Mouse (Mus musculus) CD4-positive, CD25-positive, alpha-beta regulatory T cell, adult 4 months (primary cell): Measurements from ENCODE around the gene Kcnj15. TPM values are rescaled to one million over a fixed set of nuclear protein-coding genes. Genes with fewer than 3 reads are reported as not detected.

Experiments
- ATAC-seq: one replicate; pipeline ENCODE4 v1.8.0; 2017
- polyA plus RNA-seq, 2 experiments: library from polyadenylated mRNA; unstranded; fragments of 100-300 nt; shearing (Covaris generic); gene quantifications; one replicate each; pipeline ENCODE4 v1.2.1; 2017

Gene Kcnj15
- polyA plus RNA-seq = 1 to 10 TPM; 1.3 to 1.6 TPM

DNA sequence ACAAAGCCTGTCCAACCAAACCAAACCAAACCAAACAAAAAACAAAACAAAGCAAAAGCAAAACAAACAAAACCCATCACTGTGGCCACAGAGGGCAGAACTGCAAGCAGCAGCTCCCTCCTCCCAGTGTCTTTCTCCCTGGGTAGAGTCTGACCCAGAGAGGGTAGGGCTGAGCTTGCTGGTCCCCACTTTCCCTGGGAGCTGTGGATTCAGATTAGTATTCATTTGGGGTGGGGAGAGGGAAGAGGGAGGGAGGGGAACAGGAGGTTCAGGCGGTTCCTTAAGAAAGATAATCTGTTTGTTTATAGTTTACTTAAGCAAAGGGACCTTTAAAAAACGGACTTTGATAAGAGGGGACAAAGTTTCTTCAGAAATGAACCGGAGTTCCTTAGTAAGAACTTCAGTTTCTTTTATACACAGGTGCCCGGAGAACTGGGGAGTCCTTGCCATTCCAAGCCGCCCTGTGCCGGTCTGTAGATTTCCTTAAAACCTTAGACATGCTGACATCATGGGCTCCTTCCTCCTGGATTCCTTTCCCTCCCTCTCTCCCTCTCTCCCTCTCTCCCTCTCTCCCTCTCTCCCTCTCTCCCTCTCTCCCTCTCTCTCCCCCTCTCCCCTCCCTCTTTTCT is at the start of gene Kcnj15:
TSS of gene Kcnj15 (plus strand) at position 293 of the 629 bp plus-strand sequence.
- ATAC-seq = no peak

DNA sequence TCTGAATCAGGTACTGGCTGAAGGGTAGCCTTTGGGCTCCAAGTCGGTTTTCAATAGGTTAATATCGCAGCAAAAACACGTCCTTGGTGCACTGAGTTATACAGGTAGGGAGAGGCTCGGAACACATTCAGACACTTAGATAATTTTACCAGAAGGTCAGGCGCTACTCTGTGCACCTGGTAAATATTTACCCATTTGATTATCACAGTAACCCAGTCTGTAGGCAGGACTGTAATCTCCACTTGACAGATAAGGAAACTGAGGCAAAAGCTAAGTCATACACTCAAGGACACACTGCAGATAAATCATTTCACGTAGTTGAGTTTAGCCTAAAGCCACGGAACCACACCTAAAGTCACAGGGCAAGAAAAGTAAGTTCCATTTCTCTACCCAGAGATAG is 49.1 kb upstream of the Kcnj15 start:
- no peak for ATAC-seq

DNA sequence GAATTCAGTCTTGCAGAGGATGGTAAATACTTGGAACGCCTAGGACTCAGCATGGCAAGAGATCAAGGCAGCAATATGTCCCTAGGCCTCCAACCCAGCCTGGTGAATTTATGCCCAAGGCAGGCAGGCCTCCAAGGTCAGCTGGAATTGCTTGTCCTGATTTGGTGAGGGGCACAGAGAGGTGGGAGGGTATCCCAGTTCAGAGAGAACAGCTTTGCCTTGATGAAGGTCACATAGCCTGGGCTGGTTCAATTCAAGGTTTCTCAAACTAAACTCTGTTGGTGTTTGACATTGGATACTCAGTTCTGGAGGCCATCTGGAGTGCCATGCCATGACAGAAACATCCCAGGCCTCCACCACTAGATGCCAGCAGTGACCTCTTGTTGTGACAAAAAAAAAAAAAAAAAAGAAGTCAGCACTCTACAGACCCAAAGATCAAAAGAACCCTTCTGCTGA is 48.3 kb upstream of the Kcnj15 start:
- ATAC-seq = peak; percentile 71

DNA sequence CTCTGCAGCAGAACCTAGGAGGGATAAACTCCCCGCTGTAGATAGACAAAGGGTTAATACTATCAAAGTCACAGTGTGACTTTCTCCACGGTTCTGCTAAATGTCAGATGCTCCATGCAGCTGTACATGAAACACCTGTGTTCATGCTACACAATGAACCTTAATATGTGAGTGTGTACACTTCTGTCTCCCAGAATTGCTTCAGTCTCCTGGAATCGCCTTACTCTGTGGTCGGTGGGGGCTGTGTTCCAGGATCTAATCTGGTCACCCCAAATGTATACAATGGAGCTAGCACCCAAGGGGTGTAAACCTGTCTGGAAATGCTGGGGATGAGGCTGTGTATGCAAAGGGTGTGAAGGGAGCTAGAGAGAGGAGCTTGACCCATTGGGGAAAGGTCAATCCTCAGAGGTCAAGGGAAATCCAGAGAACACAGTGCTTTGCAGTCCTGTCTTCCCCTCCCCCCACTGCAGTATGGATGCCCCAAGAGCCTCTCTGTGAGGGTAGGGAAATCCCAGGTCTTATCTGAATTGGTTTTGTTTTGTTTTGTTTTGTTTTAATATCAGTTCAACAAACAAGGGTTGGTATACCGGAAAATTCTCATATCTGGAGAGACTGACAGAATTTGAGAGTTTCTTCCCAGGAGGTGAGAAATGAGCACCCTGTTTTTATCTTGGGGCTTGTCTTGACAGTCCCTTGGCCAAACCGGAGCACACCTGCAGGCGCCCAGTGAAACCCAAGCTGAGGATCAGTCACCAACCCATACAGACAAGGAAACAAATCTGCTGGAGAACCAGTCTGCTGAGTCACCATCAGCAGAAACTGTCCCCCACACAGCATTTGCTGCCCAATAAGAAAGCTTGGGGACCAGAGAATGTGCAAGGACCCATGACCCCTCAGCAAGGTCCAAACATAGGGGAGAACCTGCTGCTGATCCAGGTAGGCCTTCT is 42.8 kb upstream of the Kcnj15 start:
- ATAC-seq = no peak

DNA sequence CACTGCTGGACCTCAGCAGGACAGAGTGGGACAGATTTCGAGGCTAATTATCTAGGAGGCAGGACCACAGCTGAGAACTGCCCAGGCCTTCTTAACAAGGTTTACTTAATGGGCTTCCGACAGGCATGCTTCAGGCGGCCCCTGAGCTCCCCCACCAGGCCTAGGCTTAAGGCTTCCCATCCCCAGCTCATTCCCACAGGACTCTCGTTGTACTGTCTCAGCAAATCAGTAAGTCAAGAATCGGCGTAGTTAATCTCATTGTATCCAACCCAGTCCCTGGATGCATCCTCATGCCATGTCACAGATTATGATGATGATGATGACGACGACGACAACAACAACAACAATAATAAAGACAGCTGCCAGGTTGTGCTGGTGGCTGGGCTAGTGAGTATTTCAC is 41.6 kb upstream of the Kcnj15 start:
- ATAC-seq = no peak

DNA sequence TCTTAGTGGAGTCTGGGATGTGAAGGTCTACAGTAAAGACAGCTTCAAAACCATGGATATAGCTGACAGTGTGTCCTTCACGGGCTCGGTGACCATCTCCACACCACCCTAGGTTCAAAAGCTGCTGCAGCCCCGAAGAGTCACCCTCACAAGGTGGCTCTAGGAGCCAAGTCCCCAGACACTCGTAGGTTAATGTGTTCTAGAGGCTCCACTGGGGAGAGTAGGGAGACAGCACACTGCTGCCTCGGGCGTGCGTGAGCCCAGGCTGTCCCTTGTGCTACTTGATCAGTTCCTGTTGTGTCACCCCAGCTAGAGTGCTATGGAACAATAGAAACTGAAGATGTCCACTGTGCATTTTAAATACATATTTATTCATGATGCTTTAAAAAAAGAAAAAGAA is 41.0 kb upstream of the Kcnj15 start:
- ATAC-seq = no peak

DNA sequence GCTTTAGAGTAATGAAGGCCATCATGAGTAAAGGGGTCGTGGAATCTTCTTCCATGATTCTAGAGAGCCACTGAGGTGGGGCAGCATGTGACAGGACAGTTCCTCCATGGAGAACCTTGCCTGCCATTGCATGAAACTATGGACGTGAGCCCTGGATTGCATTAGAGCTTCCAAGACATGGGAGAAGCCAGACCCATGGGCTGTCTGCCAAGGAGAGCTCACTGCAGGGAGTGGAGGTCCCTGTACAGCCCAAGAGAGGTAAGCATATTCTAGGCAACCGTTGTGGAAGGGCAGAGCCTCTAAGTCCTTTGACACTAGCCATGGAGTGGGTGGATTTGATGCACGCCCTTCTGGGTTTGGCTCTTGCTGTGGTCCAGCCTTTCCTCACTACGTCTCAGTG is 40.5 kb upstream of the Kcnj15 start:
- ATAC-seq = no peak

DNA sequence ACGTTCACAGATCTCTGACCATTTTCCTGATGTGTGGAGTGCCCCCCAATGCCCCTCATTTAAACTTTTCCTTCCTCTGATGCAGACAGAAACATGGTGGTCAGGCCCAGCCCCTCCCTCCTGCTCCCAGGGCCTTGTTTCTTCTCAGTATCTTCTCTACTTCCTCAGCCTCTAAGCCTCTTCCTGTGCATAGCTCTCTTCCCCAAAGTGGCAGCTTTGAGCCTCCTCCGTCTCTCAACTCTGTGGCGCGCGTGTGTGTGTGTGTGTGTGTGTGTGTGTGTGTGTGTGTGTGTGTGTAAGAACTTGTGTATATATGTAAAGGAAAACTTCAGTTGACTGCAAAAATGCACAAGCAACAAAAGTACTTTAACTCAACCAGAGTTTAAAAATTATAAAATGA is 38.6 kb upstream of the Kcnj15 start:
- ATAC-seq = no peak

DNA sequence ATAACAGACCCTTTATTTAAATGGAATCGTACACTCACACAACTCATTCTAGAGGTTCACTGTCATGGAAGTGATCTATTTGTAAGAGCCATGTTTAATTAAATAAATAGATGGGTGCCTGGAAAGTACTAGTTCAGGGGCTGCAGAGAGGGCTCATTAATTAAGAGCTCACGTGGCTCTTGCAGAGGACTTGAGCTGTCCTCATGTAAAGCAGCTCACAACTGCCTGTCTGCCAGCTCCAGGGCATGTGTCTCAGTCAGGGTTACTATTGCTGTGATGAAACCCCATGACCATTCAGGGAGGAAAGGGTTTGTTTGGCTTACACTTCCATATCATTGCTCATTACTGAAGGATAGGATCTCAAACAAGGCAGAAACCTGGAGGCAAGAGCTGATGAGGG is 37.9 kb upstream of the Kcnj15 start:
- ATAC-seq = no peak

DNA sequence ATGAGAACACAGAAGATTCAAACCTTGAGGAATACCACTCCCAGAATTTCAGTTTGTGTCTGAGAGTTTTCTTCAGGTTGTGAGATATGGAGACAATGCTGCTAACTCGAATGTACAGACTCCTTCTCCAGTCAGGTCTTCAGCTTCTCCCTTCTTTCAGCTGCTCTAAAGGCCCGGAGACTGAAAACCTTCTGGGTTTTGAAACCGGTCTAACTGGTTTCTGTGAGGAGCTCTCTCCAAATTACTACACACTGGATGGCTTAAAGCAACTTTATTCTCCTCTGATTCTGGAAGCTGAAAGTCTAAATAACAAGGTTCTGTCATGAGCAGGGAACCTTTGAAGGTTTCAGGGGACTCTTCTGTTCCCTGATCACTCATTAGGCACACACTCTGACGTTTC is 36.3 kb upstream of the Kcnj15 start:
- ATAC-seq = no peak

DNA sequence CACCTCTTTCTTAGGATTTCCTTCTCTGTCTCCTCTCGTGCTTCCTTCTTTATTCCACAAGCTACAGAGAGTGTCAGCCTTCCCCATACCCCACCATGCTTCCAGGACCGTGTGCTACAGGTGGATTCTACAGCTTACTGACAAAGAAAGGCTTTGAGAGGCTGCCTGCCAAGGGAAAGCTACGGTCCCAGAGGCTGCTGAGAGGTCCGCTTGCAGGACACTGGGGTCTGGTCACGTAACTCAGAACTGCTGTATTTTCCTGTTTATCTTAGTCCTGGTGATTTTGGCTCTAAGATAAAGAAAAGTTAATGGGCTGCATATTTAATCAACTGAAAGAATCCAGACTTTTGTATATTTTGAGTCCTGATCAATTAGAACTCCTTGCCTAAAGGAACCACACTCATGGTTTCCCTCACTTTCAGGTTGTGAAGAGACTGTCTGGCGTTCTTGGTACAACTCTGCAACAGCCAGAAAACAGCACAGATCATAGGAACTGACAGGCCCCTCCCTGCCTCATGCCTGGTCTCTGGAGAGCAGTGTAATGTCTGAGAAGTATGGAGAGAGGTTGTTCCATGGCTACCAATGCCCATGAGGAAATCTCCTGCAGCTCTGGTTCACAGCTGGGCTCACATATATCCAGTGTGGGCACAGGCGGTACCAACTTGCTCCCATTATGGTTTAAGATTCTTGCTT is 35.2 kb upstream of the Kcnj15 start:
- ATAC-seq = no peak

DNA sequence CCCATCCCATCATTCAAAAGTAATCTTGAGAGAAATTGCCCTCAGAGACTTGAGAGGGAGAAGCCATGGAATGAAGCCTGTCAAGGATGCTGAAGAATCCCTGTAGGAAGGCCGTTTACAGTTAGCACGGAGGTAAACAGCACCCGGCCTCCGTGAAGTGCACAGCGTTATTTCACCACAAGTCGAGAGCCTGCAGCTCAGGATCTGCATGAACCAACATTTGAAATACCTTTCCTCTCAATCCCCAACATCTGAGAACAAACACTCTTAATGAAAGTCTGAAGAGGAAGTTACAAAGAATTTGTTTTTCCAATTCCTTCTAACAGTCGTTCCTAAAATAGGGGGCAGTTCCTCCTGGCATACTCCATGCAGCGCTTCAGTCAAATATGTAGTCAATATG is 33.9 kb upstream of the Kcnj15 start:
- no peak for ATAC-seq

DNA sequence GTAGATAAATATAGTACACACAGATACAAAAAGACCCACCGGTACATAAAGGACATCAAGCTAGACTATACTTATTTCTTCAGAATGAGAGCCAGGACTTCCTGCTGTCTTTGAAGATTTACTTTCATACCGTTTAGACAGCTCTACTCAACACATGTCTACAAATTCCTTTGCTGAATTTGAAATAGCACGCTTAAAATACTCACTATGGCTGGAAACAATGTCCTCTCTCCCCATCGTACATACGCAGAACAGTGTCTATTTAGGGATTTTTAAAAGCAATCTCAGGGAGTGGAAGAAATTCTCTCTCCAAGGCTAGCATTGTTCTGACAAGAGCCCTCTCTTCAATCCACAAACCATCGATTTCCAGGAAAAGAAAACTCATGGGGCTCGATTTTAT is 32.1 kb upstream of the Kcnj15 start:
- no peak for ATAC-seq

DNA sequence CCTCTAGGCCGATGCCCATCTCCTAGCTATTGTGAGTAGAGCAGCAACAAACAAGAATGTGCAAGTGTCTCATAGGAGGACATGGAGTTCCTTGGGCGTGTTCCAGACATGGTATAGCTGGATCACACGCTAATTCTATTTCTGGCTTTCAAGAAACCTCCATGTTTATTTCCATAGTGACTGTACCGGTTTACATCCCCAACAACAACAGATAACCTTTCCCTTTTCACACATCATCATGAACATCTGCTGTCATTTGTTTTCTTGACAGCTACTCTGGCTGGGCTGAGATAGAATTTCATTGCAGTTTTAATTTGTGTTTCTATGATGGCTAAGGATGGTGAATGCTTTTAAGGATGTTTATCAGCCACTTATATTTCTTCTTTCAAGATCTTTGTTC is 25.6 kb upstream of the Kcnj15 start:
- ATAC-seq = no peak

DNA sequence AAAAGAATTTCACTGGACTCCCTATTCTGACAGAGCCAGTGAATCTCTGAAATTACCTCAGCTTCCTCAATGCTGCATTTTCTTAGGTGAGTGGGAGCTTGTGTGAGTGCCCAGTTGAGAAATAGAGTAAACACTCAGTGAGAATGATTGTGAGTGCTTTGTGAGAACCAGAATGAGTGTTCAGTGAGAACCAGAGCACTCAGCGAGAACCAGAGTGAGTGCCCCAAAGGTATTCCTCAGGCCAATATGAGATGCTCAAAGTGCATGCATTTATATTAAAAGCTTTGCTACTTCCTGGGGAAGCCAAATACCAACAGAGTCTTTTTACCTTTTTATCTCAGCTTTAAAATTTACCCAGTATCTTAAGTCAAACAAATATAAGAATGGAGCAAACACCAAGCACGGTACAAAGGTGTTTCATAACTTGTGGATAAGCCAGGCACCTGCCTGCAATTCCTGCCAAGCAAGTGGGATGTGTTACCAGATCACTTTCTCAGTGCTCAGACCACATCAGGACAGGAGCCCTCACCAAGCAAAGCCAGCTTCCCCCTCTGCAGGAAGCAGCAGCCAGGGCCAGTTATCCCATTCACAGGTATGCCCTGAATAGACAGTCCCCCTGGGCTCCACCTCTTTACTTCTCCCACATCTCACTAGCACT is 22.3 kb upstream of the Kcnj15 start:
- no peak for ATAC-seq

DNA sequence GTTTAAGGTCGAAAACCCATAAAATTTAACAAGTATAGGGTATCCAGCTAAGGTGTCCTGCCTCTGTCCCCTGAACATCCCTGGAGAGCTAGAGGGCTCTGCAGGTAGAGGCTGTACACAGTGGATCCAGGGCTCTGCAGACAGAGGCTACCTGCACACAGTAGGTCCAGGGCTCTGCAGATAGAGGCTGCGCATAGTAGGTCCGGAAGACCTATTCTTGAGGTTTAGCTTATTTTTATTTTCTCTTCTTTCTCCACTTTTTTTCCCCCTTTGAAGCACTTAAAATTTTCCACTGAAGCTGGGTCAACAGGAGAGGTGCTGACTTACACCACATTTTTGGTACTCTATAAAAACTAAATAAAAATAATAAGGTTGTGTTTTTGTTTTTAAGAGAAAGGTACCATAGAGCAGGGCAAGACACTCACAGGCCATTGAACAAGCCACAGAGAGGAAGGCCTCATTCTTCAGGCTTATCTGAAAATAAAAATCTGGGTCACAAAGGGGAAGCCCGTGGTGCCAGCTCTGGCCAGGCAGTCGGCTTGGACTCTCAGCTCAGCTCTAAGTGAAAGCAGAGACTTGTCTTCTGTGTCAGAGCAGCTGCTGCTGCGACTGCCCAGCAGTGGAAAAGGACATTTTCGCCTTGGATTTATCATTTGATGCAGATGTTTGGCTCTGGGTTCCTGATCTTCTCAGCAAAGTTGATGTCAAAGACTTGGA is 18.0 kb upstream of the Kcnj15 start:
- no peak for ATAC-seq

DNA sequence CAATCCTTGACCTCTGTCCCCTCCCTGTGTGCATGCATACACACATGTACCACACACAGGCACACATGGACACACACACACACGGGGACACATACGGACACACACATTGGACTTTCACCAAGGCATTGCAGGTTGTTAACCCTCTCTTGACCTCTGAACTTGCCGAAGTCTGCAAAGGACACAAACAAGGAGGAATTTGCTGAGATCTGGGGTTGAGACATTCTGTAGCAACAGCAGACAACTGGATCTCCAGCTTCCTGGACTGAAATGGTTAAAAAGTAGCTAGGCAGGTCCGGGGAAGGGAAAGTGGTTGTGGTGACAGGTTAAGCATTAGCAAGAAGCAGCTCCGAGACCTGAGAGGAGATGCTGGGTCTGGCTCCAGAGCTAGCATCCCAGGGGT is 16.7 kb upstream of the Kcnj15 start:
- no peak for ATAC-seq

DNA sequence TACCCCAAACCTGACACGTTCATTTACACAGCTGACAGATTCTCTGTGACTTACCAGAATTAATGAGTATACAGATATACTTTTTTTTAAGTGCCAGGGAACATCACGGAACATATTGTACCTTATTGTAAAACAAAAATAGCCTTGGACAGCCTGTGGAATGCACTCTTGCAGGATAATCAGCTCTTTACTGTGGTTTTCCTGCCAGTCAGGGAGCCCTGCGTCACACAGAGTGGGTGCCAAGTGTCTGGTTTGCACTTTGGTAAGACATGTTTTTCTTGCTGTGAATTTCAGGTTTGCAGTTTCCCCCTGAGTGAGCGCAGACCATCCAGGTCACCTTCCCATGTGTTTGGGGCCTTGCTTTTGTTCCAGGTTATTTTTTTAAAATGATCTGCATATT is 15.8 kb upstream of the Kcnj15 start:
- ATAC-seq = no peak

DNA sequence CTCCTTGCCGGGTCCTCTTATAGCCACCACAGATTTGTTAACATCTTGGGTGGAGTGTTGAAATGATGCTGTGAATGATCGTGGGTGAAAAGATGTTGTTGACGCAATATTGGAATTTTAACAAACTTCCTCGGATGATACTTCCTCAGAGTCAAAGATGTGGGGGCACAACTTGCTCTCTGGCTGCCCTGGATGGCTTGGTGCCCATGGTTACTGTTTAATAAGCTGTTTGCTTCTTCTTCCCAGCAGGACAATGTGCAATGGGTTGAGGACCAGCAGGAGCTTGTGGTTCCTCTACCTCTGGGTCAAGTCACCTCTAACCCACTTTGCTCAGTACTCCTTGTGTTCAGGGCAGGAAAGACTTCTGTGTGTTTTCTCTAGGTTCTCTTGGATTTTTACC is 15.2 kb upstream of the Kcnj15 start:
- ATAC-seq = no peak

DNA sequence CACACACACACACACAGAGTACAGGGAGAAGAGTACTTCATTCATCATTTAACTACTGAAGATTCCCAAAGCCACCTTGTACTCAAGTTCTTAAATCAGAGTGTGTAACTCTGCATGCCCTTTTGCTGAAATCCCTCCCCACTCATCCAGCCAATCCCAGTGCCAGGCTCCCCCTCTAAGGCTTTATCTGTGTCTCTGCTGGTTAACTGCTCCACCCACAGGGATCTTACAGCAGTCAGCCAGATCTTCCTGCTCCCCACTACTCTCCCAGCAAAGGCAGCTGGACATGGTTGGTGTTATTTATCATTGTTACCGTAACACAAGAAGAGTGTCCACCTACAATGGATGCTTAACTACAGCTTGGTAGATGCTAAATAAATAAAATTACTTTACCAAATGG is 14.0 kb upstream of the Kcnj15 start:
- ATAC-seq = no peak

DNA sequence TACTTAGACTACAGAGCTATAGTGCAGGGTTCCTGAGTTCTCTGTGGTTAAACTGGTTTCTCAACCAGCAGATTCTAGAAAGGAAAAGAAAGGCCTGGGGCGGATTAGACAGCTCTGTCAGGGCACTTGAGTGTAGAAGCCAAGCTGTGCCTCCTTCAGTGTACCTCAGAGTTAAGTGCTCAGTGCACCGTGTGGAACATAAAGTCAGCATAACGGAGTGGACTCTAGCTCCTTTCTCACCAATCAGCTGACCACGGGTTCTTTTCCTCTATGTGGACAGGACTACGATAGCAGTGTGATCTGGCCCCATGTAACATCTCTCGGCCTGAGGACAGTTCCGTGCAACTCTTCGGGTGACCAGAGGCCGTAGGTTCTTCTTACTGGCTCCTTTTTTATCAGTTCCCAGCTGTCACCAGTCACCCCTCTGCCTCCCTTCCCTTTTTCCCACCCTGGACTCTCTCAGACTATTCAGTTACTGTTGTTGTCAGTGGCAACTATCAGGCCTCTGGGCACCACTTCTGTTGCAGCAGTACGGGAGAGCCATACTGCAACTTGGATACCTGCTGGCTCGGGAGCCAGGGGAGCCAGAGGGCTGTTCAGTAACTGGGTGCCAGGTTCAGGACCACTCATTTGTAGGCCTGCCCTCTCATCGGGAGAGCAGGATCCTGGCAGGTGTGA is 12.6 kb upstream of the Kcnj15 start:
- ATAC-seq = no peak

DNA sequence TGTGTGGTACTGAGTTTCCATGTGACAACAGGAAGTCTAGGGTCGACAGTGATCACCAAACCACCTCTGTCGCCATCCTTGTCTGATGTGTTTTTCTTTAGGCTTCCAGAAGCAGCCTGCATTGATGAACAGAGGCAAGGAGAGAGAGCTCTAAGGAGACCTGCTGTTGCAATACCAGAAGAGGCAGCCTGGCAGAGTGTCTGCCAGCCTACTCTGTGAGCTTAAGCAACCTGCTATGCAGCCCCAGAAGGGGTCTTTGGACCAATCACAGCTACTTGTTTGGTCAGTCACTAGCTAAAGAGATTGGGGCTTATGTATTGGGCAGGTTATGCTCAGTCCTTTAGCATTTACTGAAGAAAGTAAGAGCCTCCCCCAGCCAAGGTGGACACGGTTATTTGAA is 11.9 kb upstream of the Kcnj15 start:
- no peak for ATAC-seq
